Mouse (Mus musculus): ENCODE measurements around the gene Dll1.

DNA sequence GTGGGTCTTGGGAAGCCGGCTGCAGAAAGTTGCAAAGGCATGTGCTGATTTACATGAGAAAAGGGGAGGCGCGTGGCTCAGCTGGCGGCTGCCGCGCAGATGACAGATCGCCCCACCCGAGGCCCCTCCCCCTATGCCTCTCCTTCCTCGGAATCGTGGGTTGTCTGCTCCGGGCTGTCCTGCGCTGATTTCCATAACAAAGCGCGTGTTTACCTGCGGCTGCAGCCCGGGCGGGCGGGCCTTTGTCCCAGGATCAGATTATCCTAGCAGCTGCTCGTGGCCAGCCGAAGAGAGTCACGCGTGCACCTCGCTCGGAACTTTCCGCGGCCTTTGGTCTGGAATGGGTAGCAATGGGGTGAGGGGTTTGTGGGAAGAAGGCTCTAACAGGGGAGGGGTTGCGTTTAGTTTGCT lies 4.0 kb upstream of the Dll1 start:
- no peak for TF ChIP-seq CTCF (IDR thresholded peaks at IDR 0.05; ENCODE audit: extremely low read depth, insufficient read depth, low read length)
- TF ChIP-seq POLR2A (IDR thresholded peaks at IDR 0.05; ENCODE audit: extremely low read depth, insufficient read depth, low read length): no peak
